Mouse (Mus musculus): ENCODE results near the gene Tprkb. TPM values are rescaled to one million over a fixed set of nuclear protein-coding genes. Genes with fewer than 3 reads are reported as not detected.
"Not testable (repeated sequence)": the region's sequence is repeated elsewhere in the genome, so short reads cannot be mapped to it uniquely, and the experiment has no call there.

The Tprkb gene
- total and polyA plus RNA-seq, 3 experiments, result 26.4 to 55.2 (median 37.1) TPM

DNA sequence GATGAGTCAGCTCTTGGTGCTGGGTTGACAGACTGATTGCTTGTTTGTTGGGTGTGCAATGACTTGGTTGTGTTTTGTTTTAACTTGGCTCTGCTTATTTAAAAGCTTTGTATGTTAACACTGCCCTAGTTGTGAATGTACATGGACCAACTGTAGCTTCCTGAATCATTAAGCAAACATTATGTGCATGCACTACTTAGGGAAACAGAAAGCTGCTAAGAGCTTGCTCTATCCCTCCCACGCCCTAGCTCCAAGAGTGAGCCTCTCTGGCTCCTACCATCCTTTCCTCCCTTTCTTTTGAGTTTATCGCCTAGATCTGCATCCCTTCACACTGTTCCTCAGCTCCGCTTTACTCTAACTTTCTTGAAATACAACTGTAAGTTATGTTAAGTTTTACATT, 61.7 kb downstream of the Tprkb start:
- no peak for DNase-seq

DNA sequence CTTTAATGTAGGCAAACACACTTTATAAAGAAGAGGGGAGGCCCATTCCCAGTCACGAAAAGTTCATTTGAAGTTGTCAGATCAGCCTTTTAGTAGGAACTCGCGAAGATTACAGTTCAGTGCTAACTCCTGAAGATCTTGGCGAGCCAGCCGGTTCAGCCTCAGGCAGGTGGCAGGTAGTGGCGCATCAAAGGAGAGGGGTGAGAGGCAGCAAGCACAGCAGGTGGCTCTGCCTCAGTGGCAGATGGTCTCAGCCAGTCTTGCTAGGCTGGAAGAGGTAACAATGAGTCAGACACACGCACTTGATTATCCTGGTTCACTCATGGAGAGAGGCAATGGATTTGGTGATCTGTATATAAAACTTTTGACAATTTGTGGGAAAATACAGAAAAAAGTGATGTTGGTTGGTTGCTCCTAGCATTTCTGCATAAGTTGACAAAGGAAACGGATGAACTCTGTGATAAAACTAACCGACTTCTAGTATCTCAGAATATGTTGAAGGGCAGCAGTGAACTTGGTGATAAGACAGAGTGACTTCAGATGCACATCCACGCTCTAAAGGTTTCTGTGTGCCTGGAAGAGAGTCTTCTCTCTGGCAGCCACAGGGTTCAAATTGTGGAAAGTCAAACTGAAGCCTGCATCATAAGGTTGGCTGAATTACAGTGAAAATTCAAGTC, 63.4 kb downstream of the Tprkb start:
- no peak for DNase-seq

DNA sequence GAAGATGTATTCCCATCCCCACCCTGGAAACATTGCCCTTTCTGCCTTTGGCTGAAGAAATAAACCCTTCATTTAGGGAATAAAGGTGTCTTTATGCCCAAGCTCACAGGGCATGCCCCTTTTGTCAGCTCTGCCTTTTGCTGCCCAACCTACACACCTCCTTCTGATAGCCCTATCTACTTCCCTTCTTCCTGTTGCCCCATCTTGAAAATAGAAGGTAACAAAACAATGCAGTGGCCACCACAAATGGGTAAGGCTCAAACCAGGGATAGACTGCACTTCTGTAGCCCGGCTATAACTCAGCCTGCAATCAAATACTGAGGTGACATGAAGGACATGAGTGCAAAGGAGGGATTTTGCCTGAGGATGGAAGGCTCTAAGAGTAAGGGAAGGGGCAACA, 64.1 kb downstream of the Tprkb start:
- DNase-seq, result no peak

DNA sequence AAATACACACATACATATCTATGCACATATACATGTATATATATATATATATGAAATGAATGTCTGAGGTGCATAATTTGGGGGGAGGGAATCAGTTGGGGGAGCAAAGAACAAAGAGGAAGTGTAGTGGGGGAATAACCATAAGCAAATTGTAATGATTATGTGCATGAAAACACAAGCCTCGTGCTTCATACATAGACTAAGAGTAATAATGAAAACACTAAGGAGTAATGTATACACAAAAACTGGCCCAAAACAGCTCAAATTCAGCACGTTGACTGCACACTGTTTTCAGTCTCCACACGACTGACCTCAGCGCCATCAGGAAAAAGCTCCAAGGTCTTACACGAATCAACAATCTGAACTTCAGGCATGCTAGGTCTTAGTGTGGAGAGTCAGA, 64.6 kb downstream of the Tprkb start:
- no peak for DNase-seq

DNA sequence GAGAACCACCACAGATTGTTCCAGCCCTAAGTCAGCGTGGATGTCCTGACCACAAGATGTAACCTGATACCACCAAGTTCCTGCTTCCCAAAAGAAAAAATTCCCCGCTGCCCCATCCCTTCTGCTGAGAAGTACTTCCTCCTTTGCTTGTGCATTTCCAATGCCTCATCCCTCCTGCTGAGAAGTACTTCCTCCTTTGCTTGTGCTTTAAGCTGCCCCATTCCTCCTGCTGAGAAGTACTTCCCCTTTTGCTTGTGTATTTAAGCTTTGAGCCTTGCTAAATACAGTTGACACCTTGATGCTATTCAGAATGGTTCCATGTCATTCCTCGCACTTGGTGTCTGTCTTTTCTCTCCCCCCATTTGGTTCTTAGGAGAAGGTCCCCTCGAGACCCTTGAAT, 67.1 kb downstream of the Tprkb start:
- not testable (repeated sequence) for DNase-seq

Other genes starting within 250 kb of the Tprkb start
- 1 to 10 TPM; 2.6 to 5.0 TPM for gene Nat8f7, start 198.7 kb upstream of the Tprkb start, total RNA-seq (2021)
- gene Nat8f7, start 198.7 kb upstream of the Tprkb start, polyA plus RNA-seq (2012; rRNA removed), result 1.6 and 1.7 TPM in 2 replicates
- gene Nat8f3, start 146.1 kb upstream of the Tprkb start, total RNA-seq (2021), result under 1 TPM in 1 of 2 experiments, not detected in 1; 0.66 TPM
- gene Nat8f3, start 146.1 kb upstream of the Tprkb start, polyA plus RNA-seq (2012; rRNA removed), result 0.21 and 0.56 TPM in 2 replicates
- gene Nat8f6, start 90.9 kb upstream of the Tprkb start, total RNA-seq (2021), result 1 to 10 TPM in 1 of 2 experiments, under 1 TPM in 1; 0.81 to 2.8 TPM
- gene Nat8f6, start 90.9 kb upstream of the Tprkb start, polyA plus RNA-seq (2012; rRNA removed), result 0.87 and 1.4 TPM in 2 replicates
- gene Nat8f5, start 90.9 kb upstream of the Tprkb start, total RNA-seq (2021), result 1 to 10 TPM; 5.7 to 9.7 TPM
- gene Nat8f5, start 90.9 kb upstream of the Tprkb start, polyA plus RNA-seq (2012; rRNA removed), result 1.1 and 2.3 TPM in 2 replicates
- gene Nat8, start 79.8 kb upstream of the Tprkb start, total RNA-seq (2021), result 1 to 10 TPM; 1.8 to 8.2 TPM
- 2.3 and 3.3 TPM in 2 replicates for gene Nat8, start 79.8 kb upstream of the Tprkb start, polyA plus RNA-seq (2012; rRNA removed)
- gene Nat8f2, start 42.7 kb upstream of the Tprkb start, total RNA-seq (2021), result 1 to 10 TPM; 2.0 to 3.7 TPM
- gene Nat8f2, start 42.7 kb upstream of the Tprkb start, polyA plus RNA-seq (2012; rRNA removed), result 0.12 and 0.15 TPM in 2 replicates
- 10 to 100 TPM in 1 of 2 experiments, 1 to 10 TPM in 1; 8.4 to 15.5 TPM for gene Nat8f4, start 7.0 kb upstream of the Tprkb start, total RNA-seq (2021)
- gene Nat8f4, start 7.0 kb upstream of the Tprkb start, polyA plus RNA-seq (2012; rRNA removed), result 6.8 and 8.5 TPM in 2 replicates
- gene Nat8f1, start 3.8 kb downstream of the Tprkb start, total RNA-seq (2021), result 10 to 100 TPM; 39.2 to 43.6 TPM
- gene Nat8f1, start 3.8 kb downstream of the Tprkb start, polyA plus RNA-seq (2012; rRNA removed), result 43.5 and 85.2 TPM in 2 replicates
- gene Dusp11, start 49.8 kb downstream of the Tprkb start, total RNA-seq (2021), result 100 to 1,000 TPM in 1 of 2 experiments, 10 to 100 TPM in 1; 82.3 to 174 TPM
- 73.5 and 104 TPM in 2 replicates for gene Dusp11, start 49.8 kb downstream of the Tprkb start, polyA plus RNA-seq (2012; rRNA removed)
- gene Figla, start 104.3 kb downstream of the Tprkb start, total RNA-seq (2021), result not detected
- not detected in 2 replicates for gene Figla, start 104.3 kb downstream of the Tprkb start, polyA plus RNA-seq (2012; rRNA removed)
- 1 to 10 TPM in 1 of 2 experiments, under 1 TPM in 1; 0.78 to 1.6 TPM for gene Add2, start 116.8 kb downstream of the Tprkb start, total RNA-seq (2021)
- 1.7 and 1.9 TPM in 2 replicates for gene Add2, start 116.8 kb downstream of the Tprkb start, polyA plus RNA-seq (2012; rRNA removed)